Mouse (Mus musculus): ENCODE measurements at regions not wholly inside any gene's neighbourhood (a gene's known extent, or its start where the extent isn't known, plus 50 kb on each side); places are given as distances from the start of the nearest gene placed in this dataset.
A peak's percentile ranks its signal among the peaks of the same experiment; 100 is the strongest.

DNA sequence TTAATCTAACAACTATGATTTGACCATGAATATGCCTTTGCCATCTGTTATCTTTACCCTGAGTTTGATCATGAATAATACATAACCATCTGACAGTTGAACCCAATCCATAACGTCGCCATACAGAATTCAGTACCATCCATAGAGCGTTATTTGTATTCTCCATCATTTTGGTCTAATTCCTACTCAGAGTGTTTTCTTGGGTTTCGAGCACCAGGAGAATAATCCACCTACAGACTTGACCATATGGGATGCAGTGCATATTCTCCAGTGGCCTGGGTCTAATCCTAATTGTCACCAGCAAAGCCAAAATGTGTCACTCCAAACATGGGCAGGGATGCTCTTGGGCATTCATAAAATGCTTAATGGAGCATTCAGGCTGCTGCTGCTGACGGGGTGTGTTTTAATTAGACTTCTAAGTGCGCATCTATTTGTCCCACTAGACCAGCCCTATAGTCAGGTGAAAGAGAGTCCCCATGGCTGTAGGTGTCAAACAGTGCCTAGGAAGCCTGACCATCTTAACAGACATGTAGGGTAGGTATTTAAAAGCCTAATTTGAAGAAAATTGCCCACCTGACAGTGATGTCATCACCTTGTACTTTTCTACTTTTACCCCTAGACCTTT lies 269.0 kb upstream of the Crim1 start:
- no peaks in the 10 kb centered on the region for H3K9me3 ChIP-seq (ENCODE audit: control insufficient read depth, low read length)
- H3K9ac ChIP-seq (ENCODE audit: low read length): no peak overlapping the region
- H3K36me3 ChIP-seq (ENCODE audit: control insufficient read depth, insufficient read depth, low read length): no peaks in the 10 kb centered on the region
- DNase-seq (ENCODE audit: low spot score, missing footprints): no peak
- WGBS: 79% methylated on average over 6 of the region's 6 CpGs
- no peak overlapping the region for H3K27ac ChIP-seq (ENCODE audit: low read depth, low read length)
- H3K4me2 ChIP-seq: no peak overlapping the region
- no peak overlapping the region for H3K4me3 ChIP-seq (ENCODE audit: low read depth, low read length)
- peak; percentile 73 for ATAC-seq (ENCODE audit: low FRiP score)
- no peaks in the 10 kb centered on the region for H3K4me1 ChIP-seq (ENCODE audit: control insufficient read depth, insufficient read depth, low read length)
- no peaks in the 10 kb centered on the region for H3K27me3 ChIP-seq (ENCODE audit: control insufficient read depth, insufficient read depth, low read length)

DNA sequence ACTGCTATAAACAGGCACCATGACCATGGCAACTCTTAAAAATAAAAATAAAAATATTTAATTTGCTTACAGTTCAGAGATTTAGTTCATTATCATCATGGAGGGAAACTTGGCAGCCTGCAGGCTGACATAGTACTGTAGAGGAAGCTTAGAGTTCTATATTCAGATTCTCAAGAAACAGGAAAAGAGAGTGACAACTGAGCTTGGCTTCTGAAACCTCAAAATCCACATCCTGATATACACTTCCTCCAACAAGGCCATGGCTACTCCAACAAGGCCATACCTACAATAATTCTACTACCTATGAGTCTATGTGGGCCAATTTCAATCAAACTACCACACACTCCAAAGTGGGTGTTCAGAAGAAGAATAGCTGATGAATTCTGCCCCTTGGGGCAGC lies 266.9 kb upstream of the Crim1 start:
- Histone ChIP-seq H3K27ac (ENCODE audit: low read depth, low read length) (no peak overlapping the region), H3K4me2 (no peak overlapping the region), H3K36me3 (ENCODE audit: control insufficient read depth, insufficient read depth, low read length) (no peaks in the 10 kb centered on the region), H3K4me3 (ENCODE audit: low read depth, low read length) (no peak overlapping the region), H3K4me1 (ENCODE audit: control insufficient read depth, insufficient read depth, low read length) (no peaks in the 10 kb centered on the region), H3K9ac (ENCODE audit: low read length) (no peak overlapping the region), H3K9me3 (ENCODE audit: control insufficient read depth, low read length) (no peaks in the 10 kb centered on the region), H3K27me3 (ENCODE audit: control insufficient read depth, insufficient read depth, low read length) (no peaks in the 10 kb centered on the region)
- DNase-seq (ENCODE audit: low spot score, missing footprints): no peak
- ATAC-seq (ENCODE audit: low FRiP score): no peak

DNA sequence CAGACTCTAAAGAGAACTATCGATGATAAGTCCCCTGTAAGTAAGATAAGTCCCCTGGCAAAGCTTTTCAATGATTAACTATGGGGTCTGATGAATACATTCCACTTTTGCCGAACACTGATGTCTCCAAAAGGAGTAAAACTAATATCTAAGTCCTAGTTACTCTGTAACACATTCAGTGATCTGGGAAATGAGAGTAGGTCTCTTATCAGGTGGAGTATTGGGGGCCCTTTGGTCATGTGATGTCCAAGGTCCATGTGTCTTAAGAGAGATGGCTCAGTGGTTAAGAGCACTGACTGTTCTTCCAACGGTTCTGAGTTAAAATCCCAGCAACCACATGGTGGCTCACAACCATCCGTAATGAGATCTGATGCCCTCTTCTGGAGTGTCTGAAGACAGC lies 242.0 kb upstream of the Crim1 start:
- no peak overlapping the region for H3K4me2 ChIP-seq
- H3K9ac ChIP-seq (ENCODE audit: low read length): no peak overlapping the region
- H3K27me3 ChIP-seq (ENCODE audit: control insufficient read depth, insufficient read depth, low read length): no peaks in the 10 kb centered on the region
- DNase-seq (ENCODE audit: low spot score, missing footprints): no peak
- H3K27ac ChIP-seq (ENCODE audit: low read depth, low read length): no peak overlapping the region
- ATAC-seq (ENCODE audit: low FRiP score): no peak
- no peak overlapping the region for H3K4me3 ChIP-seq (ENCODE audit: low read depth, low read length)
- H3K36me3 ChIP-seq (ENCODE audit: control insufficient read depth, insufficient read depth, low read length): no peaks in the 10 kb centered on the region
- WGBS: 87% methylated on average over 4 of the region's 4 CpGs
- no peaks in the 10 kb centered on the region for H3K9me3 ChIP-seq (ENCODE audit: control insufficient read depth, low read length)
- no peaks in the 10 kb centered on the region for H3K4me1 ChIP-seq (ENCODE audit: control insufficient read depth, insufficient read depth, low read length)

DNA sequence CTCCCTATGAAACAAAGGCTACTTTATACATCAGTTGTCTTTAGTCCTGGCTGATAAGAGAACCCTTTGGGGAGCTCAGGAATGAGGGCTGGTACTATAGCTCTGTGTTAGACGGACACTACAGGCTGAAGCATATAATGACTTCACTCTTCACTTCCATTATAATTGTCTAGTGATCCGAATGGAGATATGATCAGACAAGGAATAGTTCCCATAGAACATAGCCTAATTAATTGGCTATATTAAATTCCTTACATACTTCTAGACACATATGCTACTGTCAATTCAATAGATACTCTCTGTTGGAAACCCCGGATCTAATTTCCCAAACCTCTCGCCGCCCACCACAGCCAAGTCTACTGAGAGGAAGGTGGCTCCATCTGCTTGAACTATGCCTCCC lies 238.8 kb upstream of the Crim1 start:
- Histone ChIP-seq H3K4me1 (ENCODE audit: control insufficient read depth, insufficient read depth, low read length) (no peaks in the 10 kb centered on the region), H3K4me2 (no peak overlapping the region), H3K4me3 (ENCODE audit: low read depth, low read length) (no peak overlapping the region), H3K36me3 (ENCODE audit: control insufficient read depth, insufficient read depth, low read length) (no peaks in the 10 kb centered on the region), H3K9me3 (ENCODE audit: control insufficient read depth, low read length) (no peaks in the 10 kb centered on the region), H3K27me3 (ENCODE audit: control insufficient read depth, insufficient read depth, low read length) (no peaks in the 10 kb centered on the region), H3K27ac (ENCODE audit: low read depth, low read length) (no peak overlapping the region), H3K9ac (ENCODE audit: low read length) (no peak overlapping the region)
- ATAC-seq (ENCODE audit: low FRiP score) (no peak), DNase-seq (ENCODE audit: low spot score, missing footprints) (no peak)
- 87% methylated on average over 5 of the region's 5 CpGs for WGBS

DNA sequence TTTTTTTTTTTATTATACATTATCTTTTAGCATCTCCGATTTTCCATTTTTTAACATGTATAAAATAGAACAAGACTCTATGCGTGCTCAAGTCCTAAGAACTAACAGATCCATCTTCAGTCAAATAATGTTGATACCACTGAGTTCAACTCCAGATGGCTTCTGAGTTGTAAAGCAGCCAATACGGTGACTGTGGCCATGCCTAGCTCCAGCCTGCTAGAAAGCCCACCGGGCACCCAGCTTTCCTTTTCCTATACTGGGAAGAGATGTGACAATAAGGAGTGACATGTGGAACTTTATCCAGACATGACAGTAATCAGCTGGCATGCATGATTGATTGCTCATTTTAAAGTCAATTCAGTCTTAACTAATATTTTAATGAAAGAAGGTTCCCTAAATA lies 236.7 kb upstream of the Crim1 start:
- H3K27me3 ChIP-seq (ENCODE audit: control insufficient read depth, insufficient read depth, low read length): no peaks in the 10 kb centered on the region
- DNase-seq (ENCODE audit: low spot score, missing footprints) (no peak), ATAC-seq (ENCODE audit: low FRiP score) (no peak)
- H3K4me2 ChIP-seq: no peak overlapping the region
- H3K4me1 ChIP-seq (ENCODE audit: control insufficient read depth, insufficient read depth, low read length): no peaks in the 10 kb centered on the region
- H3K36me3 ChIP-seq (ENCODE audit: control insufficient read depth, insufficient read depth, low read length): no peaks in the 10 kb centered on the region
- no peaks in the 10 kb centered on the region for H3K9me3 ChIP-seq (ENCODE audit: control insufficient read depth, low read length)
- WGBS: 89% methylated on average over 4 of the region's 4 CpGs
- H3K4me3 ChIP-seq (ENCODE audit: low read depth, low read length): no peak overlapping the region
- no peak overlapping the region for H3K9ac ChIP-seq (ENCODE audit: low read length)
- no peak overlapping the region for H3K27ac ChIP-seq (ENCODE audit: low read depth, low read length)

DNA sequence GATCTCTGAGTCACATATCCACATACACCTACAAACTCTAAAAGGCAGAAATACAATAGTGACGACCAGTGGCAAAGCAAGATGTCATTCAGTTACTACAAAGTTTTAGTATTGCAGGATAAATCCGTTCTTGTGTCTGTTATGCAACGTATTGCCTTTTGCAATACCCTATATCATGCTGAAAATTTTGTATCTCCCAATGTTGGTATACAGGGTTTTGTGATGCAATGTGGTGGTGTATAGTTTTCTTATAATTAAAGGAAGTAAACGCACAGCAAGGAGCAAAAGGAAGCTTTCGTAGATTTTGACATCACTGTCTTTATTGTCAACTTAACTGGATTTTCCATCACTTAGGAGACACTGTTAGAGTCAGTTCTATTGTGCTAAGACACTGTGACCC lies 231.5 kb upstream of the Crim1 start:
- H3K9ac ChIP-seq (ENCODE audit: low read length): no peak overlapping the region
- no peaks in the 10 kb centered on the region for H3K9me3 ChIP-seq (ENCODE audit: control insufficient read depth, low read length)
- H3K4me2 ChIP-seq: no peak overlapping the region
- no peak for DNase-seq (ENCODE audit: low spot score, missing footprints)
- H3K27me3 ChIP-seq (ENCODE audit: control insufficient read depth, insufficient read depth, low read length): no peaks in the 10 kb centered on the region
- WGBS: 88% methylated on average over 5 of the region's 5 CpGs
- no peak overlapping the region for H3K4me3 ChIP-seq (ENCODE audit: low read depth, low read length)
- ATAC-seq (ENCODE audit: low FRiP score): no peak
- no peaks in the 10 kb centered on the region for H3K36me3 ChIP-seq (ENCODE audit: control insufficient read depth, insufficient read depth, low read length)
- no peaks in the 10 kb centered on the region for H3K4me1 ChIP-seq (ENCODE audit: control insufficient read depth, insufficient read depth, low read length)
- no peak overlapping the region for H3K27ac ChIP-seq (ENCODE audit: low read depth, low read length)

DNA sequence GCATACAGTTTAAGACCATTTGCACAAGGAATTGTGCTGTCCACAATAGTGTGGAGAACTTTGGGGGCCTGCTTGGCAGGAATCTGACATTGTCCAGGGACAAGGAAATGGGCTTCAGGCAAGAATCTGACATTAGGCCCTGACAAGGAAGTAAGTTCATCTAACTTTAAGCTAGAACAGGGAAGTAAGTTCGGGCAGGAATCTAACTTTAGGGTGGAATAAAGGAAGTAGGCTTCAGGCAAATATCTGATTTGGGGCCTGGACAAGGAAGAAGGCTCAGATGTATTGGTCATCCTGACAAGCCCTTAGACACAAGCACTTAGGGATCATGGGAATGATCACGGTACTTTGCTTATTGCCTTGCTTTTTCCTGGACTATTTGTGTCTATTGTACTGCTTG lies 230.9 kb upstream of the Crim1 start:
- no peaks in the 10 kb centered on the region for H3K27me3 ChIP-seq (ENCODE audit: control insufficient read depth, insufficient read depth, low read length)
- H3K4me2 ChIP-seq: no peak overlapping the region
- no peak overlapping the region for H3K27ac ChIP-seq (ENCODE audit: low read depth, low read length)
- H3K9me3 ChIP-seq (ENCODE audit: control insufficient read depth, low read length): no peaks in the 10 kb centered on the region
- no peak overlapping the region for H3K9ac ChIP-seq (ENCODE audit: low read length)
- DNase-seq (ENCODE audit: low spot score, missing footprints) (no peak), ATAC-seq (ENCODE audit: low FRiP score) (no peak)
- H3K4me3 ChIP-seq (ENCODE audit: low read depth, low read length): no peak overlapping the region
- 84% methylated on average over 2 of the region's 2 CpGs for WGBS
- H3K4me1 ChIP-seq (ENCODE audit: control insufficient read depth, insufficient read depth, low read length): no peaks in the 10 kb centered on the region
- no peaks in the 10 kb centered on the region for H3K36me3 ChIP-seq (ENCODE audit: control insufficient read depth, insufficient read depth, low read length)

Data from midbrain, embryonic 11.5 days (tissue).